Mouse (Mus musculus) lung, embryonic 14.5 days (tissue): ENCODE measurements around the gene Slc30a3. TPM values are rescaled to one million over a fixed set of nuclear protein-coding genes. Genes with fewer than 3 reads are reported as not detected.
A peak's percentile ranks its signal among the peaks of the same experiment; 100 is the strongest.
"Not testable (repeated sequence)": the region's sequence is repeated elsewhere in the genome, so short reads cannot be mapped to it uniquely, and the experiment has no call there.

Experiments used
- ATAC-seq: fragments of 200-750 bp; cut with Nextera tagmentation; 2 replicates; pipeline ENCODE4 v1.8.0; 2017; ENCODE audit warnings: mild to moderate bottlenecking, moderate TSS enrichment, moderate library complexity; ENCODE audit not compliant: insufficient read depth
- DNase-seq: peaks from one replicate; pipeline ENCODE4 v3.0.0-alpha.2; 2015
- H3K27ac ChIP-seq: fragments of 300-500 bp; sonication (generic); 2 replicates; pipeline ENCODE4 v1.5.1; 2014; ENCODE audit warnings: low read depth, mild to moderate bottlenecking, moderate library complexity
- H3K27me3 ChIP-seq: fragments of 300-500 bp; sonication (generic); 2 replicates; pipeline ENCODE4 v1.6.1; 2014; ENCODE audit warnings: low read length, control low read depth; ENCODE audit not compliant: insufficient read depth
- H3K36me3 ChIP-seq: fragments of 300-500 bp; sonication (generic); 2 replicates; pipeline ENCODE4 v1.6.1; 2014; ENCODE audit warnings: control low read depth; ENCODE audit not compliant: insufficient read depth
- H3K4me1 ChIP-seq: fragments of 300-500 bp; sonication (generic); 2 replicates; pipeline ENCODE4 v1.6.1; 2014; ENCODE audit warnings: antibody characterized with exemption, control low read depth; ENCODE audit not compliant: insufficient read depth
- H3K4me2 ChIP-seq: fragments of 300-500 bp; sonication (generic); 2 replicates; pipeline ENCODE4 v1.6.1; 2014; ENCODE audit warnings: mild to moderate bottlenecking
- H3K4me3 ChIP-seq: fragments of 300-500 bp; sonication (generic); 2 replicates; pipeline ENCODE4 v1.5.1; 2014; ENCODE audit warnings: low read depth, low read length
- H3K9ac ChIP-seq: fragments of 300-500 bp; sonication (generic); 2 replicates; pipeline ENCODE4 v1.6.1; 2014
- H3K9me3 ChIP-seq: fragments of 300-500 bp; sonication (generic); 2 replicates; pipeline ENCODE4 v1.6.1; 2016; ENCODE audit warnings: low read depth, low read length, control low read depth
- CTCF ChIP-seq: IDR thresholded peaks from 2 replicates; pipeline ENCODE4 v1.5.1; 2016; ENCODE audit warnings: antibody characterized with exemption, low read depth
- WGBS: fragments of 180-500 bp; shearing (Covaris S2); extraction: QIAGEN DNeasy Blood & Tissue Kit; methylation state at CpG from one replicate; pipeline ENCODE4 v1.1.7; 2014; 5-methylcytosine and 5-hydroxymethylcytosine counted together
- polyA plus RNA-seq: library from polyadenylated mRNA; unstranded; fragments of >200 nt; fragmentation: Nextera tagmentation; extraction: Ambion mirVana; gene quantifications from 2 replicates; pipeline ENCODE4 v1.2.1, GENCODE M21; 2014

Slc30a3 gene
- polyA plus RNA-seq, 1 experiment from 2014 or later: not detected

DNA sequence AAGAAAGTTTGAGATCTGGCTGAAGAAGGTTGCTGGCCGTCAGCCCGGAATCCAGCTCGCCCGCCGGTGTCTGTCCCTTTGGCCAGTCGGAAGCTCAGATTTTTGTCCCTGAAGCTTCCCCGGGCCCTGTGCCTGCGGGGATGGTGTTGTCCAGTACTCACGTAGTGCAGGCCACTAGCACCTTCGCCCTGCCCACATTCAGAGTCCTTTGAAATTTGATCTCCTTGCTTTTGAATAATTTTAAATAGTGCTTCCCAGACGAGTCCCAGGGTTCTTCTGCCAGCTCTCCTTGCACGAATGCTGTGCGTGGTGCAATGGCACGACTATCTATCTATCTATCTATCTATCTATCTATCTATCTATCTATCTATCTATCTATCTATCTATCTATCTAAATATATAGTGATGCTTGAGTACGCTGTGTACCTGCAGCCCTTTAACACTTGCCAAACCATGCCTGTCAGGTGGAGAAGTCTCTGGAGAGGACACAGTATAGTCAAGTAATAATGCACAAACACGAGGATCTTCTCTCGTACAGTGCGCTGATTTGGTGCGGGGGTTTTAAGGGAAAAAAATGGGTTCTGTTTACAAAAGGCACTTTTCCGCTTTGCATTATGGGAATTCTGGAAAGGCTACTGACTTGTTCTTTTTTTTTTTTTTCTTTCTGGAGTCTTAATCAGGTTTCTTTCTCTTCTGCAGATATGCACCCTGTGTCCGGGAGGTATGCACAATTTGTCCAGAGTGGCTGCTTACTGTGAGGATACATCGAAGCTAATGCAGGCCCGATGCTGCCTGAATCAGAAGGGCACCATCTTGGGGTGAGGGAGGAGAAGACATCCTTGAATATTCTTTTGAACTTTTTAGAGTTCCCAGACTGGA, 59.0 kb downstream of the Slc30a3 start, which contains the start of gene Slc5a6:
Gene Slc5a6 (minus strand): TSS at position 162 of the 879 bp plus-strand sequence.
- peaks cover 3% of the 10 kb centered on the region; the same call in 1 of the 2 replicates for H3K4me1 ChIP-seq
- TF ChIP-seq CTCF: peak; percentile 65
- no peaks in the 10 kb centered on the region for H3K9me3 ChIP-seq
- H3K4me3 ChIP-seq: peak within 1 kb of the TSS; percentile 70
- peak within 1 kb of the TSS; percentile 95 for H3K27ac ChIP-seq
- H3K4me2 ChIP-seq: peak within 1 kb of the TSS; percentile 94
- no peaks in the 10 kb centered on the region for H3K27me3 ChIP-seq
- DNase-seq (peak; percentile 83), ATAC-seq (peak; percentile 48)
- WGBS: under 1% methylated on average over 23 of the region's 23 CpGs
- H3K36me3 ChIP-seq: peaks cover 6% of the 10 kb centered on the region; the same call in 1 of the 2 replicates
- H3K9ac ChIP-seq: peak within 1 kb of the TSS; percentile 80

- Histone ChIP-seq H3K27ac (peak within 1 kb of the TSS; percentile 95), H3K4me3 (peak within 1 kb of the TSS; percentile 70), H3K9ac (peak within 1 kb of the TSS; percentile 80), H3K9me3 (no peaks in the 10 kb centered on the region), H3K4me2 (peak within 1 kb of the TSS; percentile 94), H3K4me1 (no peaks in the 10 kb centered on the region), H3K27me3 (no peaks in the 10 kb centered on the region), H3K36me3 (peaks cover 3% of the 10 kb centered on the region; the same call in 1 of the 2 replicates)
- under 1% methylated on average over 73 of the region's 73 CpGs for WGBS
- TF ChIP-seq CTCF: no peak; the same call in 1 of the 2 replicates
- DNase-seq: peak; percentile 99
- ATAC-seq: peak; percentile 99
These were observed 59.9 kb downstream of the Slc30a3 start, which contains the start of gene Atraid for GRCm38 (mm10) chr5:31047848-31048762. Atraid (plus strand) TSS chr5:31048312.

DNA sequence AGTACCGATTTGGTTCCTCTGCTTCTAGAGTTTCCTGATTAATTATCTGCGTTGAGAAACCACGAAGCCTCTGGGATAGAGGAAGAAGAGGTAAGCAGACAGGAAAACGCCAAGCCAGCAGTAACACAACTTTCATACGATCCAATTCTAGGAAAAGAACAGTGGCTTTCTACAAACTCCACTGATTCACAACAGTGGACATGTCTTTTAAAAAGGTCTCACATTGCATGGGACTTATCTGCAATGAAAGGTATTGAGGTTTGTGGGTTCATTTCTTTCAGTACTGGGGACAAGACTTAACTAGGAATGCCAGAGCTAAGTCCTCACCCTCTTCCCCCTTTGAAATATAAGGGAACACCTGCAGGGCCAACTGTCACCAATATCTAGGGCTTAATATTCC, 61.0 kb downstream of the Slc30a3 start:
- peak overlapping the region; percentile 70 for H3K4me3 ChIP-seq
- H3K9me3 ChIP-seq: no peaks in the 10 kb centered on the region
- no peak for TF ChIP-seq CTCF
- H3K9ac ChIP-seq: no peak overlapping the region
- WGBS: 65% methylated on average over 5 of the region's 5 CpGs
- no peak for DNase-seq
- H3K27me3 ChIP-seq: no peaks in the 10 kb centered on the region
- no peak overlapping the region for H3K27ac ChIP-seq
- ATAC-seq: no peak
- peaks cover 6% of the 10 kb centered on the region; the same call in 1 of the 2 replicates for H3K36me3 ChIP-seq
- H3K4me1 ChIP-seq: no peaks in the 10 kb centered on the region
- H3K4me2 ChIP-seq: peak overlapping the region; percentile 94

- Histone ChIP-seq H3K4me2 (no peak overlapping the region), H3K36me3 (peaks cover 7% of the 10 kb centered on the region; the same call in 1 of the 2 replicates), H3K27ac (no peak overlapping the region), H3K4me3 (no peak overlapping the region), H3K27me3 (no peaks in the 10 kb centered on the region), H3K4me1 (no peaks in the 10 kb centered on the region), H3K9ac (no peak overlapping the region), H3K9me3 (no peaks in the 10 kb centered on the region)
- no peak for ATAC-seq
- DNase-seq: no peak
- TF ChIP-seq CTCF: no peak
- 89% methylated on average over 6 of the region's 6 CpGs for WGBS
These were observed 61.6 kb downstream of the Slc30a3 start for GRCm38 (mm10) chr5:31046416-31046815.

DNA sequence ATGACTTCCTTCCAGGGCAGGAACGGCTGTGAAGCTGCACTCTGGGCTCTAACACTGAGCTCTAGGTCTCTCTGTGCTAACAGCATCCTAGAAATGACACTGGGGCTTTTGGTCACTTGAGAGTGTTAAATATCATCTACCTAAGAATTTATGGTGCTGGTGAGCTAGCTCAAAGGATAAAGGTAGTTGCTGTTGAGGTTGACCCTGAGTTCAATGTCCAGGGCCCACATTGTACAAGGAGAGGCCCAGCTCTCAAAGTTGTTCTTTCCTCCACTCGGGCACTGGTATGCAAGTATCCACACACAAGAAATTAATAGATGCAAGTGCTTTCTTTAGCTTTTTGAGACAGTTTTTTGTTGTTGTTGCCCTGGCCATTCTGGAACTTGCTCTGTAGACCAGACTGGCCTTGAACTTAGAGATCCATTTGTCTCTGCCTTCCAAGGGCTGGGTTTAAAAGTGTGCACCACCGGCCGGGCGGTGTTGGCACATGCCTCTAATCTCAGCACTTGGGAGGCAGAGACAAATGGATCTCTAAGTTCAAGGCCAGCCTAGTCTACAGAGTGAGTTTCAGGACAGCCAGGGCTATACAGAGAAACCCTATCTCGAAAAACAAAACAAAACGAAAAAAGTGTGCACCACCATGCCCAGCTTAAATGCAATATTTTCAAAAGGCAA, 69.7 kb downstream of the Slc30a3 start:
- 83% methylated on average over 7 of the region's 7 CpGs for WGBS
- Histone ChIP-seq H3K9me3 (no peaks in the 10 kb centered on the region), H3K9ac (no peak overlapping the region), H3K4me3 (no peak overlapping the region), H3K27ac (no peak overlapping the region), H3K4me1 (no peaks in the 10 kb centered on the region), H3K4me2 (no peak overlapping the region), H3K36me3 (peaks cover 31% of the 10 kb centered on the region), H3K27me3 (no peaks in the 10 kb centered on the region)
- DNase-seq: no peak
- no peak for TF ChIP-seq CTCF
- no peak for ATAC-seq

DNA sequence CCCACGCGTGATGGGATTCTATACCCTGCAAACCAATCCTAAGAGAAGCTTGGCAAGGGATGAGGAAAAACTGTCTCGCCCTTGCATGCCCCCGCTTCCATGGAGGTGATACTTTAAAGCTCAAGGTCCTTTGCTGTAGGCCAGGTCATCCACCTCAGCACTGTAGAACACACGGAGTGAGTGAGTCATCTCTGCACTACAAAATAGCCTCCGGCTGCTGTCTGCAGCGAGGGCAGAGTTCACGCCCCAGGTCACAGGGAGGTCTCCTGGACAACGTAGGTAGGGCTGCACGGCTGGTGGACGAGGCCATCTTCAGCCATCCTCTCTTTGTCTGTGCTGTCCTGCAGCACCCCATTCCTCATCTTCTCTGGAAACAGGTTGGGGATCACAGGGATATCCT, 71.5 kb downstream of the Slc30a3 start:
- H3K4me1 ChIP-seq, DNase-seq, H3K4me2 ChIP-seq, H3K9ac ChIP-seq, H3K4me3 ChIP-seq, H3K9me3 ChIP-seq, ATAC-seq, H3K27me3 ChIP-seq, H3K27ac ChIP-seq: not testable (repeated sequence)
- H3K36me3 ChIP-seq: peaks cover 24% of the 10 kb centered on the region
- WGBS: 80% methylated on average over 11 of the region's 11 CpGs

Other genes starting within 250 kb of the Slc30a3 start
- gene Tmem214, start 240.2 kb downstream of the Slc30a3 start, polyA plus RNA-seq: 72.3 and 72.5 TPM in 2 replicates
- 25.2 and 26.0 TPM in 2 replicates for gene Agbl5, start 219.5 kb downstream of the Slc30a3 start, polyA plus RNA-seq
- 472 and 477 TPM in 2 replicates for gene Ost4, start 200.4 kb downstream of the Slc30a3 start, polyA plus RNA-seq
- 162 and 185 TPM in 2 replicates for gene Emilin1, start 194.8 kb downstream of the Slc30a3 start, polyA plus RNA-seq
- 13.0 and 15.0 TPM in 2 replicates for gene Khk, start 186.8 kb downstream of the Slc30a3 start, polyA plus RNA-seq
- gene Cgref1, start 162.6 kb downstream of the Slc30a3 start, polyA plus RNA-seq: 2.3 and 2.6 TPM in 2 replicates
- gene Preb, start 147.9 kb downstream of the Slc30a3 start, polyA plus RNA-seq: 79.8 and 99.6 TPM in 2 replicates
- gene Tcf23, start 139.6 kb downstream of the Slc30a3 start, polyA plus RNA-seq: 0.16 and 0.25 TPM in 2 replicates
- 148 and 159 TPM in 2 replicates for gene Atraid, start 59.9 kb downstream of the Slc30a3 start, polyA plus RNA-seq
- gene Slc5a6, start 59.3 kb downstream of the Slc30a3 start, polyA plus RNA-seq: 7.2 and 8.0 TPM in 2 replicates
- 38.0 and 43.4 TPM in 2 replicates for gene Cad, start 53.5 kb downstream of the Slc30a3 start, polyA plus RNA-seq
- gene Dnajc5g, start 2.0 kb downstream of the Slc30a3 start, polyA plus RNA-seq: not detected in 2 replicates
- 0.30 TPM in 1 of 2 replicates, not detected in the other for gene Trim54, start 8.5 kb upstream of the Slc30a3 start, polyA plus RNA-seq
- gene Ucn, start 30.6 kb upstream of the Slc30a3 start, polyA plus RNA-seq: not detected in 2 replicates
- gene Mpv17, start 46.0 kb upstream of the Slc30a3 start, polyA plus RNA-seq: 55.3 and 58.3 TPM in 2 replicates
- gene Gm29609, start 71.7 kb upstream of the Slc30a3 start, polyA plus RNA-seq: 0.68 and 0.92 TPM in 2 replicates
- gene Gtf3c2, start 71.9 kb upstream of the Slc30a3 start, polyA plus RNA-seq: 74.1 and 78.6 TPM in 2 replicates
- 130 and 131 TPM in 2 replicates for gene Snx17, start 85.0 kb upstream of the Slc30a3 start, polyA plus RNA-seq
- 64.2 and 70.6 TPM in 2 replicates for gene Eif2b4, start 85.2 kb upstream of the Slc30a3 start, polyA plus RNA-seq
- gene Zfp513, start 94.1 kb upstream of the Slc30a3 start, polyA plus RNA-seq: 5.4 and 7.1 TPM in 2 replicates
- 144 and 148 TPM in 2 replicates for gene Ppm1g, start 112.5 kb upstream of the Slc30a3 start, polyA plus RNA-seq
- 158 and 165 TPM in 2 replicates for gene Nrbp1, start 132.6 kb upstream of the Slc30a3 start, polyA plus RNA-seq
- gene Gm9970, start 133.0 kb upstream of the Slc30a3 start, polyA plus RNA-seq: 0.37 and 0.38 TPM in 2 replicates
- 31.1 and 32.0 TPM in 2 replicates for gene Krtcap3, start 143.5 kb upstream of the Slc30a3 start, polyA plus RNA-seq
- gene Ift172, start 182.9 kb upstream of the Slc30a3 start, polyA plus RNA-seq: 32.3 and 36.4 TPM in 2 replicates
- 58.5 and 68.6 TPM in 2 replicates for gene Fndc4, start 187.8 kb upstream of the Slc30a3 start, polyA plus RNA-seq
- gene Gckr, start 189.2 kb upstream of the Slc30a3 start, polyA plus RNA-seq: 0.34 TPM in 1 of 2 replicates, not detected in the other